Mouse (Mus musculus) hindbrain, embryonic 10.5 days (tissue): Measurements from ENCODE around the gene Olfr1174-ps. TPM values are rescaled to one million over a fixed set of nuclear protein-coding genes. Genes with fewer than 3 reads are reported as not detected.

Experiments
- DNase-seq: peaks from one replicate; pipeline ENCODE4 v3.0.0-alpha.2; 2017; ENCODE audit warnings: low spot score
- H3K27ac ChIP-seq: fragments of 300-500 bp; sonication (generic); 2 replicates; pipeline ENCODE4 v1.5.1; 2016; ENCODE audit warnings: mild to moderate bottlenecking, moderate library complexity
- H3K27me3 ChIP-seq: fragments of 300-500 bp; sonication (generic); 2 replicates; pipeline ENCODE4 v1.6.1; 2016; ENCODE audit warnings: mild to moderate bottlenecking; ENCODE audit not compliant: poor library complexity, insufficient read depth, severe bottlenecking
- H3K36me3 ChIP-seq: fragments of 300-500 bp; sonication (generic); 2 replicates; pipeline ENCODE4 v1.6.1; 2016; ENCODE audit warnings: mild to moderate bottlenecking, moderate library complexity
- H3K4me1 ChIP-seq: fragments of 300-500 bp; sonication (generic); replicated peaks from 2 replicates; pipeline ENCODE4 v1.6.1; 2016; ENCODE audit warnings: mild to moderate bottlenecking
- H3K4me3 ChIP-seq: fragments of 300-500 bp; sonication (generic); 2 replicates; pipeline ENCODE4 v1.5.1; 2016; ENCODE audit warnings: mild to moderate bottlenecking, moderate library complexity
- H3K9me3 ChIP-seq: fragments of 300-500 bp; sonication (generic); 2 replicates; pipeline ENCODE4 v1.6.1; 2016; ENCODE audit warnings: mild to moderate bottlenecking, moderate library complexity
- WGBS: fragments of 180-500 bp; shearing (Covaris S2); methylation state at CpG from one replicate; pipeline ENCODE4 v1.1.7; 2016; 5-methylcytosine and 5-hydroxymethylcytosine counted together
- polyA plus RNA-seq: library from polyadenylated mRNA; unstranded; fragments of >200 nt; fragmentation: Nextera tagmentation; extraction: Ambion mirVana; gene quantifications from 2 replicates; pipeline ENCODE4 v1.2.1, GENCODE M21; 2016

Olfr1174-ps gene
- not detected in 2 replicates for polyA plus RNA-seq

DNA sequence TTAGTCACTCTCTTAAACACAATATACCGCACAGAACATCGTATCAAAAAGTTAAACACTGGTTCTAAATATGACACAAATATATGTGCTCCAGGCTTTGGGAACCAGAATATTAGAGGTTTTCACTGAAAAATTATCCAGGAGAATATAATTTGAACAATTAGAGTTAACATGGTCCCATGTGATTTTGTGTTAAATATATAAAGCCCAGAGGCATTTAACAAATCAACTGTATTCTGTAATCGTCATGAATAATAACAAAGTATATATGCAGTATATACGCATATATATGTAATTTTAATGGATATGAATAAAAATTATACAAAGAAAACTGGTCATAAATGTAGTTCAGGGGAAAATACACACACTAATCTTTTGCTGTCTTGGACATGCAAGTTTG lies at the start of gene Olfr1174-ps:
Gene Olfr1174-ps, minus strand, starts transcription at position 101 of the 400 bp plus-strand sequence.
- H3K9me3 ChIP-seq: no peaks in the 10 kb centered on the region
- H3K36me3 ChIP-seq: no peaks in the 10 kb centered on the region
- H3K27me3 ChIP-seq: no peaks in the 10 kb centered on the region
- H3K27ac ChIP-seq: no peak within 1 kb of the TSS
- no peaks in the 10 kb centered on the region for H3K4me1 ChIP-seq
- DNase-seq: no peak
- 95% methylated on average over 4 of the region's 4 CpGs for WGBS
- H3K4me3 ChIP-seq: no peak within 1 kb of the TSS

DNA sequence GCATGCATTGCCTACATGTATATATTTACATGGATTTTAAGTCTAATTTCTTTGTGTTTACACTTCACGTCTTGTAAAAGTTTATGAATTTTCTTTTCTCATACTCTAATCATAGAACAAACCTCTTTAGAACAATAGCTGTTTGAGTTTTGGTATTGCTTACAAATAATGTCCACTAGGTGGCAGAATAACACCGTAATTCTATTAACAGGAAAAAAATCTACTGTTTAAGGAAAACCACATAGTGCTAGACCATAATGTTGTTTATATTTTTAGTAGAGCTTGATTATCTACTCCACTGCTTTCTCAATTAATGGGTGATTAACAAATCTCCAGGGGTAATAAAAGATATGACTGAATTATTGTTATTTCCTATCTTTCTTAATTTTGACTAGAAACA lies 41.4 kb upstream of the Olfr1174-ps start:
- no peak overlapping the region for H3K27ac ChIP-seq
- DNase-seq: no peak
- no peaks in the 10 kb centered on the region for H3K9me3 ChIP-seq
- no peaks in the 10 kb centered on the region for H3K36me3 ChIP-seq
- H3K4me3 ChIP-seq: no peak overlapping the region
- WGBS: 2% methylated on average over 2 of the region's 2 CpGs
- no peaks in the 10 kb centered on the region for H3K27me3 ChIP-seq
- H3K4me1 ChIP-seq: no peaks in the 10 kb centered on the region

DNA sequence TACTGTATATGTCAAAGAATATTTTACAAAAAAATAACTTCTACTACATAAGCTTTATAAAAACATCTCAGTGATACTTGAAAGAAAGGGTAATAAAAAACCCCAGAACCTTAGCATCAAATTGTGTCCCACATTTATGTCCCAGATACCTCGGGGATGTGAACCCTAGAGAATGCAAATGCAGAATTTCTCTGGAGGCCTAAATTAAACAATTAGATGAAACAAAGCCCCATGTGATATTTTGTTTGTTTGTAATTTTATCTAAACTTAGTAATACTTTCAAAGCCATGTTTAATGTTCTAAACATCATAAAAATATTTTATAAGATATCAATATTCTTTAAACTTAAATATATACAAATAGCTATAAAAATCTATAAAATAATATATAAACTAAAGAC lies 31.5 kb upstream of the Olfr1174-ps start, which contains the start of gene Olfr1177-ps:
Gene Olfr1177-ps, minus strand, starts transcription at position 101 of the 400 bp plus-strand sequence.
- H3K27me3 ChIP-seq: no peaks in the 10 kb centered on the region
- no peaks in the 10 kb centered on the region for H3K4me1 ChIP-seq
- H3K9me3 ChIP-seq: no peaks in the 10 kb centered on the region
- DNase-seq: no peak
- H3K27ac ChIP-seq: no peak within 1 kb of the TSS
- WGBS: 88% methylated on average over 1 of the region's 1 CpGs
- no peak within 1 kb of the TSS for H3K4me3 ChIP-seq
- no peaks in the 10 kb centered on the region for H3K36me3 ChIP-seq

DNA sequence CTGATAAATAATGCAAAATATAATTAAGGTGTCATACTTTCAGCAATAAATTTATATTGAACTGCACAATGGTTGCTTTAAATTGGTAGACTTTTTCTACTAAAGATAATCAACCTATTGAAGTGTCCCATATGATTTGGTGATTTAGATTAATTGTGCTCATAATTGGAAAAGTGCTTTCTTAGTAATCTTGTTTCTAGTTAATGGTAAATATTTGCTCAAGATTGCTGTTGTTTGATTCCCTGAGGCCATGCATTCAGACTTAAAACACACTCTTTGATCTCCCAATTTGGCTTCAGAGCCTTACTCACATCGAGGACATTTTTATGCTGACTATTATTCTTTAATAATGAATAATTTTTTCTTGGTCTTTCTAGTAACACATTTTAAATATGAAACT lies 21.5 kb upstream of the Olfr1174-ps start, which contains the start of gene Olfr1176:
Gene Olfr1176, plus strand, starts transcription at position 301 of the 400 bp plus-strand sequence.
- 84% methylated on average over 1 of the region's 1 CpGs for WGBS
- Histone ChIP-seq H3K4me1 (no peaks in the 10 kb centered on the region), H3K27ac (no peak within 1 kb of the TSS), H3K36me3 (no peaks in the 10 kb centered on the region), H3K4me3 (no peak within 1 kb of the TSS), H3K9me3 (no peaks in the 10 kb centered on the region), H3K27me3 (no peaks in the 10 kb centered on the region)
- DNase-seq: no peak

DNA sequence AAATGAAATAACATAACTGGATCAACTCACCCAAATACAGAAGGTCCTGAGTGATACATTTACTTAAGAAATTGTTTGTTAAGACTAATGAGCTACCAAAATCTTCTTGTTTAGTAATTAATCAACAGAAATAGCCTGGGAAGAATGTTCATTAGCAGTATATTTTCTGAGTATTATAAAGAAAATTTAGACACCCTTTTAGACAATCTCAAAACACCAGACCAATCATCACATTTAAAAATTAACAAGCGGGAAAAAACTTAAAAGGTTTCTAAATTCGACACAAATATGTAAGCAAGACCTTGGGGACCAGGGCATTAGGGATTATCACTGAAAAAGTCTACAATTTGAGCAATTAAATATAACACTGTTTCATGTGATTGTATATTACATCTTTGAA lies 12.2 kb upstream of the Olfr1174-ps start, which contains the start of gene Olfr1175-ps:
Gene Olfr1175-ps, minus strand, starts transcription at position 101 of the 400 bp plus-strand sequence.
- Histone ChIP-seq H3K27ac (no peak within 1 kb of the TSS), H3K9me3 (no peaks in the 10 kb centered on the region), H3K27me3 (no peaks in the 10 kb centered on the region), H3K36me3 (no peaks in the 10 kb centered on the region), H3K4me3 (no peak within 1 kb of the TSS), H3K4me1 (no peaks in the 10 kb centered on the region)
- 91% methylated on average over 2 of the region's 2 CpGs for WGBS
- no peak for DNase-seq

DNA sequence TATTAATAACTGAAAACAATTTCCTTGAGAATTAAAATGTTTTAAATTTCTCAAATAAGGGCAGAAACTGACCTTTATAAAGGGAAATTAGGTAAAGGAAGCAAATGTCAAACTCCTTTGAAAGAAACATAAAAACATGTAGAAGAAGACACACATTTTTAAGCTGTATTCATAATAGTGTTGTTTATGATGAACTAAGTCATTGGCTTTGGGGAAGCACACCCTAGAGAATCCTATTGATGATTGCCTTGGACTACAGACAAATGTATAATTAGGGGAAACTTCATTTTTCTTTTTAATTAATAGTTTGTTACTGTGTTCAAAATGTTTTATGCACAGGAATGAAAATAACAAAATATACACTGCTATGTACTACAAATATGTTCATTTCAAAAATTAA lies 35.2 kb downstream of the Olfr1174-ps start, which contains the start of gene Olfr1173:
Gene Olfr1173, minus strand, starts transcription at position 101 of the 400 bp plus-strand sequence.
- Histone ChIP-seq H3K4me3 (no peak within 1 kb of the TSS), H3K9me3 (no peaks in the 10 kb centered on the region), H3K27ac (no peak within 1 kb of the TSS), H3K36me3 (no peaks in the 10 kb centered on the region), H3K4me1 (no peaks in the 10 kb centered on the region), H3K27me3 (no peaks in the 10 kb centered on the region)
- DNase-seq: no peak

Other genes starting within 250 kb of the Olfr1174-ps start
- not detected in 2 replicates for gene Olfr1163, start 243.3 kb downstream of the Olfr1174-ps start, polyA plus RNA-seq
- not detected in 2 replicates for gene Olfr1164, start 221.2 kb downstream of the Olfr1174-ps start, polyA plus RNA-seq
- gene Olfr1166, start 186.9 kb downstream of the Olfr1174-ps start, polyA plus RNA-seq: not detected in 2 replicates
- not detected in 2 replicates for gene Olfr1167, start 159.9 kb downstream of the Olfr1174-ps start, polyA plus RNA-seq
- gene Olfr1168, start 133.3 kb downstream of the Olfr1174-ps start, polyA plus RNA-seq: not detected in 2 replicates
- gene Olfr1170, start 86.8 kb downstream of the Olfr1174-ps start, polyA plus RNA-seq: not detected in 2 replicates
- gene Olfr1173, start 35.3 kb downstream of the Olfr1174-ps start, polyA plus RNA-seq: not detected in 2 replicates
- gene Olfr1175-ps, start 12.1 kb upstream of the Olfr1174-ps start, polyA plus RNA-seq: not detected in 2 replicates
- gene Olfr1176, start 21.6 kb upstream of the Olfr1174-ps start, polyA plus RNA-seq: not detected in 2 replicates
- not detected in 2 replicates for gene Olfr1177-ps, start 31.4 kb upstream of the Olfr1174-ps start, polyA plus RNA-seq
- not detected in 2 replicates for gene Olfr1178, start 71.9 kb upstream of the Olfr1174-ps start, polyA plus RNA-seq
- not detected in 2 replicates for gene Olfr1179, start 91.3 kb upstream of the Olfr1174-ps start, polyA plus RNA-seq
- not detected in 2 replicates for gene Olfr1180, start 104.0 kb upstream of the Olfr1174-ps start, polyA plus RNA-seq
- gene Olfr1181, start 111.0 kb upstream of the Olfr1174-ps start, polyA plus RNA-seq: not detected in 2 replicates
- not detected in 2 replicates for gene Gm13757, start 134.0 kb upstream of the Olfr1174-ps start, polyA plus RNA-seq
- gene Olfr1183, start 139.7 kb upstream of the Olfr1174-ps start, polyA plus RNA-seq: not detected in 2 replicates
- gene Olfr1184, start 168.5 kb upstream of the Olfr1174-ps start, polyA plus RNA-seq: not detected in 2 replicates
- not detected in 2 replicates for gene Olfr1185-ps1, start 178.2 kb upstream of the Olfr1174-ps start, polyA plus RNA-seq
- not detected in 2 replicates for gene Olfr1186, start 203.4 kb upstream of the Olfr1174-ps start, polyA plus RNA-seq
- gene Olfr1188, start 241.8 kb upstream of the Olfr1174-ps start, polyA plus RNA-seq: not detected in 2 replicates